Mouse (Mus musculus): ENCODE measurements at regions not wholly inside any gene's neighbourhood (a gene's known extent, or its start where the extent isn't known, plus 50 kb on each side); places are given as distances from the start of the nearest gene placed in this dataset.

- no peak for TF ChIP-seq CTCF (IDR thresholded peaks at IDR 0.05; ENCODE audit: borderline replicate concordance, insufficient read depth, low read length)
- TF ChIP-seq POLR2A (IDR thresholded peaks at IDR 0.05; ENCODE audit: low read depth, low read length) = no peak
Observed at GRCm38 (mm10) chr11:79779756-79780155, 182.4 kb downstream of the Utp6 start.

All from embryonic fibroblast, embryonic 13.5 days (primary cell).